8 mouse cellular contexts compared by ENCODE assay signal in the genomic region with DNA sequence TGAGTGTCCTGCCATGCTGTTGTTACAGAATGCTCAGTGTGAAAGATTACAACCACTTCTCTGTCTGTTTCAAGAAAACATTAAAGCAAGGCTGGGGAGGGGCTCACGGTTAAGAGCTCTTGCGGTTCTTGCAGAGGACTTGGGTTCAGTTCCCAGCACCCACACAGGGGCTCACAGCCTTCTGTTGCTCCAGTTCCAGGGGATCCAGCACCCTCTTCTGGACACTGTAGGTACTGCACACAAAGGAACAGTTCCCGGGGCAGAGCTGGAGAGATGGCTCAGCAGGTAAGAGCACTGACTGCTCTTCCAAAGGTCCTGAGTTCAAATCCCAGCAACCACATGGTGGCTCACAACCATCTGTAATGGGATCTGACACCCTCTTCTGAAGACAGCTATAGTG. TPM values are rescaled to one million over a fixed set of nuclear protein-coding genes. Genes with fewer than 3 reads are reported as not detected.
A peak's percentile ranks its signal among the peaks of the same experiment; 100 is the strongest.
DNase-seq lines count a peak whose midpoint lies in the region; ATAC-seq and TF ChIP-seq lines count a peak whose summit lies in the region.
"Not testable (repeated sequence)": the region's sequence is repeated elsewhere in the genome, so short reads cannot be mapped to it uniquely, and the experiment has no call there.

No protein-coding gene starts in this region.

- not testable (repeated sequence) for H3K27me3 ChIP-seq in G1E (ENCODE audit: insufficient read depth, low read length); hindbrain, postnatal 0 days (ENCODE audit: insufficient read depth, low read length); lung, embryonic 14.5 days (ENCODE audit: insufficient read depth, low read length); small intestine, adult 2 months (ENCODE audit: control insufficient read depth, insufficient read depth, low read length)

- not testable (repeated sequence) for TF ChIP-seq POLR2A in bone marrow macrophage, adult 2 months (IDR thresholded peaks at IDR 0.05; ENCODE audit: borderline replicate concordance, low read depth, low read length); small intestine, adult 2 months (IDR thresholded peaks at IDR 0.05; ENCODE audit: low read depth, low read length)

- DNase-seq in B cell, adult 2 months, result peak; percentile 70 to 74
- not testable (repeated sequence) for DNase-seq in G1E (ENCODE audit: low spot score); hindbrain, postnatal 0 days (ENCODE audit: low spot score); layer of hippocampus, adult 2 months (ENCODE audit: low spot score in 2 of 2); lung, embryonic 14.5 days
- DNase-seq in testis, postnatal 14 days (ENCODE audit: low spot score), result peak; percentile 58

- TF ChIP-seq CTCF in G1E (IDR thresholded peaks at IDR 0.05; ENCODE audit: low read depth, low read length), result 0 out of 2 replicates have a peak, but pooled peaks have one; percentile 26
- TF ChIP-seq CTCF in bone marrow macrophage, adult 2 months (IDR thresholded peaks at IDR 0.05; ENCODE audit: low read depth, low read length), result peak; percentile 51; the same call in 1 of the 2 replicates
- peak; percentile 33 for TF ChIP-seq CTCF in hindbrain, postnatal 0 days (IDR thresholded peaks at IDR 0.05; ENCODE audit: low read depth)
- peak; percentile 68 for TF ChIP-seq CTCF in layer of hippocampus, adult 2 months (conservative IDR thresholded peaks at IDR 0.05)
- peak; percentile 48 for TF ChIP-seq CTCF in lung, embryonic 14.5 days (IDR thresholded peaks at IDR 0.05; ENCODE audit: low read depth)
- peak; percentile 48; the same call in 1 of the 2 replicates for TF ChIP-seq CTCF in small intestine, adult 2 months (IDR thresholded peaks at IDR 0.05; ENCODE audit: extremely low read depth, insufficient read length, insufficient replicate concordance, low read depth, low read length)

- ATAC-seq in G1E (ENCODE audit: extremely low read depth, insufficient number of reproducible peaks, low FRiP score, poor library complexity, severe bottlenecking); hindbrain, postnatal 0 days; lung, embryonic 14.5 days (ENCODE audit: insufficient read depth): not testable (repeated sequence)

- H3K9me3 ChIP-seq in G1E (replicated peaks); hindbrain, postnatal 0 days (ENCODE audit: low read length); lung, embryonic 14.5 days (ENCODE audit: low read depth, low read length): not testable (repeated sequence)

- not testable (repeated sequence) for H3K36me3 ChIP-seq in G1E (replicated peaks); hindbrain, postnatal 0 days (ENCODE audit: insufficient read depth, low read length)
- peaks cover 29% of the 10 kb centered on the region for H3K36me3 ChIP-seq in lung, embryonic 14.5 days (ENCODE audit: insufficient read depth)
- peaks cover 33% of the 10 kb centered on the region for H3K36me3 ChIP-seq in small intestine, adult 2 months (ENCODE audit: control insufficient read depth, insufficient read depth, low read length)

- WGBS in hindbrain, postnatal 0 days, result 99% methylated on average over 3 of the region's 3 CpGs
- 96% methylated on average over 3 of the region's 3 CpGs for WGBS in lung, embryonic 14.5 days
- WGBS in small intestine, adult 2 months, result 93% methylated on average over 3 of the region's 3 CpGs

- H3K27ac ChIP-seq in bone marrow macrophage, adult 2 months (ENCODE audit: insufficient read depth, low read depth, low read length); hindbrain, postnatal 0 days; layer of hippocampus, adult 2 months; lung, embryonic 14.5 days (ENCODE audit: low read depth): not testable (repeated sequence)
- H3K27ac ChIP-seq in small intestine, adult 2 months (ENCODE audit: insufficient read depth, low read depth, low read length), result peak overlapping the region; percentile 28; the same call in 1 of the 2 replicates

- H3K4me3 ChIP-seq in G1E (ENCODE audit: low read depth, low read length); bone marrow macrophage, adult 2 months (ENCODE audit: insufficient read depth, low read length); hindbrain, postnatal 0 days (ENCODE audit: low read length); layer of hippocampus, adult 2 months; lung, embryonic 14.5 days (ENCODE audit: low read depth, low read length); small intestine, adult 2 months (ENCODE audit: low read depth, low read length): not testable (repeated sequence)

- H3K9ac ChIP-seq in hindbrain, postnatal 0 days (replicated peaks; ENCODE audit: low read length); lung, embryonic 14.5 days: not testable (repeated sequence)

- not testable (repeated sequence) for H3K4me2 ChIP-seq in hindbrain, postnatal 0 days (ENCODE audit: low read depth, low read length); lung, embryonic 14.5 days

- H3K4me1 ChIP-seq in G1E (ENCODE audit: insufficient read depth, low read depth, low read length); bone marrow macrophage, adult 2 months (ENCODE audit: control insufficient read depth, insufficient read depth, low read length); hindbrain, postnatal 0 days (ENCODE audit: insufficient read depth, low read length); lung, embryonic 14.5 days (ENCODE audit: insufficient read depth): not testable (repeated sequence)
- peaks cover 12% of the 10 kb centered on the region; the same call in 1 of the 2 replicates for H3K4me1 ChIP-seq in small intestine, adult 2 months (ENCODE audit: control insufficient read depth, insufficient read depth, insufficient read length, low read length)

RNA-seq across cellular contexts. Expression of gene Cerk, which starts 24.1 kb away (rescaled TPM):
- total RNA-seq in G1E (2014; fragmentation: Nextera tagmentation) (0.19 TPM in 1 of 2 replicates, not detected in the other), G1E (2017) (0.06 and 0.22 TPM in 2 replicates)
- polyA plus RNA-seq in G1E (2012), result 0.01 and 0.02 TPM in 2 replicates
- 103 and 111 TPM in 2 replicates for polyA plus RNA-seq in bone marrow macrophage, adult 2 months (2012; ENCODE audit: insufficient read depth, insufficient read length, missing spikeins)
- total RNA-seq in hindbrain, postnatal 0 days (2014; rRNA removed), result 46.3 and 52.1 TPM in 2 replicates
- 23.4 and 23.6 TPM in 2 replicates for polyA plus RNA-seq in hindbrain, postnatal 0 days (2015; fragmentation: Nextera tagmentation; extraction: Ambion mirVana)
- total RNA-seq in layer of hippocampus, adult 2 months (2021), result 10 to 100 TPM; 41.6 to 43.0 TPM
- 33.8 and 34.2 TPM in 2 replicates for polyA plus RNA-seq in lung, embryonic 14.5 days (2014; fragmentation: Nextera tagmentation; extraction: Ambion mirVana)
- 14.4 and 47.8 TPM in 2 replicates for polyA plus RNA-seq in small intestine, adult 2 months (2012; rRNA removed)

RNA-seq across cellular contexts. Expression of gene Tbc1d22a, which starts 52.5 kb away (rescaled TPM):
- total RNA-seq in G1E (2014; fragmentation: Nextera tagmentation) (7.4 and 11.9 TPM in 2 replicates), G1E (2017) (13.6 and 16.0 TPM in 2 replicates)
- 8.8 and 11.5 TPM in 2 replicates for polyA plus RNA-seq in G1E (2012)
- polyA plus RNA-seq in bone marrow macrophage, adult 2 months (2012; ENCODE audit: insufficient read depth, insufficient read length, missing spikeins), result 37.2 and 39.8 TPM in 2 replicates
- 17.4 and 26.2 TPM in 2 replicates for total RNA-seq in hindbrain, postnatal 0 days (2014; rRNA removed)
- 12.8 and 13.6 TPM in 2 replicates for polyA plus RNA-seq in hindbrain, postnatal 0 days (2015; fragmentation: Nextera tagmentation; extraction: Ambion mirVana)
- total RNA-seq in layer of hippocampus, adult 2 months (2021), result 10 to 100 TPM; 33.2 to 34.7 TPM
- 8.4 and 10.6 TPM in 2 replicates for polyA plus RNA-seq in lung, embryonic 14.5 days (2014; fragmentation: Nextera tagmentation; extraction: Ambion mirVana)
- 23.1 and 54.8 TPM in 2 replicates for polyA plus RNA-seq in small intestine, adult 2 months (2012; rRNA removed)

Comparison
In these comparisons a context has a peak if more than half of its experiments do, and no peak if none do; other contexts are left out.
1. RNA of gene Cerk, which starts 24.1 kb away (polyA plus RNA-seq): 103 to 111 TPM in bone marrow macrophage, adult 2 months, 14.4 to 47.8 TPM in small intestine, adult 2 months, 33.8 to 34.2 TPM in lung, embryonic 14.5 days and 23.4 to 23.6 TPM in hindbrain, postnatal 0 days; 0.01 to 0.02 TPM in G1E; every median in the first group is over 10 times any median in the second.
2. Peak in every context shown above with its lines, with median percentiles within 50 percentile points of each other: CTCF ChIP-seq.